Mouse (Mus musculus): Measurements from ENCODE around the gene Aurkaip1.

Aurkaip1 gene

GRCm38 (mm10) chr4:155851951-155852411 is 20.9 kb downstream of the Aurkaip1 start:
- in situ Hi-C loops (cut with MseI, MboI), result no loop called here

- in situ Hi-C loops (cut with MseI, MboI), result no loop called here
Observed at GRCm38 (mm10) chr4:155853421-155853820, 22.3 kb downstream of the Aurkaip1 start.

GRCm38 (mm10) chr4:155854991-155855390 is 23.9 kb downstream of the Aurkaip1 start:
- in situ Hi-C loops (cut with MseI, MboI), result no loop called here

- in situ Hi-C loops (cut with MseI, MboI), result no loop called here
Observed at GRCm38 (mm10) chr4:155856071-155856470, 25.0 kb downstream of the Aurkaip1 start.

GRCm38 (mm10) chr4:155856881-155857280 is 25.8 kb downstream of the Aurkaip1 start:
- in situ Hi-C loops (cut with MseI, MboI), result no loop called here

- in situ Hi-C loops (cut with MseI, MboI), result no loop called here
Observed at GRCm38 (mm10) chr4:155859318-155859717, 28.2 kb downstream of the Aurkaip1 start.

- in situ Hi-C loops (cut with MseI, MboI), result no loop called here
Observed at GRCm38 (mm10) chr4:155861787-155862186, 30.7 kb downstream of the Aurkaip1 start.

GRCm38 (mm10) chr4:155863001-155863400 is 31.9 kb downstream of the Aurkaip1 start, which contains the start of gene Tas1r3:
TSS of gene Tas1r3 (minus strand) at chr4:155863362.
- in situ Hi-C loops (cut with MseI, MboI), result no loop called here

GRCm38 (mm10) chr4:155868614-155869298 is 37.7 kb downstream of the Aurkaip1 start:
- in situ Hi-C loops (cut with MseI, MboI), result no loop called here

- in situ Hi-C loops (cut with MseI, MboI), result no loop called here
Observed at GRCm38 (mm10) chr4:155869317-155870033, 38.4 kb downstream of the Aurkaip1 start, which contains the start of the genes Cptp and Ints11. TSS of gene Cptp (minus strand) at chr4:155869440. TSS of gene Ints11 (plus strand) at chr4:155869546.

GRCm38 (mm10) chr4:155871404-155871803 is 40.3 kb downstream of the Aurkaip1 start:
- in situ Hi-C loops (cut with MseI, MboI), result no loop called here

Measured in mouse trophoblast stem cell (cell line).